Mouse (Mus musculus): Measurements from ENCODE around the gene Krcc1. TPM values are rescaled to one million over a fixed set of nuclear protein-coding genes. Genes with fewer than 3 reads are reported as not detected.
"Not testable (repeated sequence)": the region's sequence is repeated elsewhere in the genome, so short reads cannot be mapped to it uniquely, and the experiment has no call there.

Krcc1 gene
- total RNA-seq, 2 experiments from 2014 or later, result 20.4 to 39.8 TPM

GRCm38 (mm10) chr6:71260051-71260640, 11.3 kb upstream of the Krcc1 start:
- ATAC-seq (replicated peaks; ENCODE audit: low FRiP score, poor library complexity, severe bottlenecking), result no peak

- no peak for ATAC-seq (replicated peaks; ENCODE audit: low FRiP score, poor library complexity, severe bottlenecking)
Observed at GRCm38 (mm10) chr6:71261060-71261459, 10.4 kb upstream of the Krcc1 start.

DNA sequence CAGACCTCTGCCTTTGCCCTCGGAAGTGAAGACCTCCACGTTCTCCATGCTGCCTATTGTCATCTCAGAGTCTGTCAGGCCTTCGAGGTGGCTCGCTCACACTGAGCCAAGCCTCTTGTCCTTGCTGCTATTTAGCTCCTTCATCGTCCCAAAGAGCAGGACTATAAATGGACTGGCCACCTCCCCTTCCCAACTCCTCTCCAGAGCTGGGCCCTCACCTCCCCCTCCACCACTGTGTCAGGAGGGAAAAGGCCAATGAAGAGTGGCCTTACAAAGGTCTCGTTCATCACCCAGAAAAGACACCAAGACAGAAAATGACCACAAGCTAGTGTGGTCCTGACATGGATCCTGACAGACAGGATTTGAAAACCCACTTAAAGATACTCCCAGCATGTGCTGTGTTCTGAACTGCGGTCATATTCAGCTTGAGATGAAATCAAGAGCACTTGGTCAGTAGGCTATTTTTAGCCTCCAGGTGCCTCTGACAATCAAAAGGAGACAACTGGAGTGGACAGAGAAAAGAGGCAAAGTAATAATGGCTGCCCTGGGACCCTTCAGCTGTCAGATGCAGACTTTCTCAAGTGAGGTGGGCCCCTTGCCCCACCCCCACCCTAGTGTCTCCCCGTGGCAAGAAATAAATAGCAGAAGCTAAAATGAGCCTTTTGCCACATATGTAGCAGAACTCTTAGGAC, 9.2 kb upstream of the Krcc1 start:
- ATAC-seq (replicated peaks; ENCODE audit: low FRiP score, poor library complexity, severe bottlenecking), result no peak

DNA sequence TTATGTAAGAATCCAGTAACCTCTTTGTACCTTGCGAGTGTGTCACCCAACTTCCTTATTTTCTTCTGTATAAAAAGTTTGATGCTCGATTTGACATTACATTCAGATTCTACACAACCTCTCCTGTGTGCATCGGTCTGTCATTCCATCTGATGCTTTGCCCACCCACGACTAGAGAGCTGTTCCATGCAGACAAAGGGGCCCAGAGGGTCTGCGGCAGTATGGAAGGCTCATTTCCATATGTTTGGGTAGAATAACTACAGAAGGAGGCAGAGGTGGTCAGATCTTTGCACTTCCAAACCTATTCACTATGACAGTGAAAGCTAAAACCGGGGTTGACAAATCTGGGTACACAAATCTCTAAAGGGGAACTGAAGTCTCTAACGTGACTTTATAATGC, 3.9 kb upstream of the Krcc1 start:
- not testable (repeated sequence) for ATAC-seq (replicated peaks; ENCODE audit: low FRiP score, poor library complexity, severe bottlenecking)

DNA sequence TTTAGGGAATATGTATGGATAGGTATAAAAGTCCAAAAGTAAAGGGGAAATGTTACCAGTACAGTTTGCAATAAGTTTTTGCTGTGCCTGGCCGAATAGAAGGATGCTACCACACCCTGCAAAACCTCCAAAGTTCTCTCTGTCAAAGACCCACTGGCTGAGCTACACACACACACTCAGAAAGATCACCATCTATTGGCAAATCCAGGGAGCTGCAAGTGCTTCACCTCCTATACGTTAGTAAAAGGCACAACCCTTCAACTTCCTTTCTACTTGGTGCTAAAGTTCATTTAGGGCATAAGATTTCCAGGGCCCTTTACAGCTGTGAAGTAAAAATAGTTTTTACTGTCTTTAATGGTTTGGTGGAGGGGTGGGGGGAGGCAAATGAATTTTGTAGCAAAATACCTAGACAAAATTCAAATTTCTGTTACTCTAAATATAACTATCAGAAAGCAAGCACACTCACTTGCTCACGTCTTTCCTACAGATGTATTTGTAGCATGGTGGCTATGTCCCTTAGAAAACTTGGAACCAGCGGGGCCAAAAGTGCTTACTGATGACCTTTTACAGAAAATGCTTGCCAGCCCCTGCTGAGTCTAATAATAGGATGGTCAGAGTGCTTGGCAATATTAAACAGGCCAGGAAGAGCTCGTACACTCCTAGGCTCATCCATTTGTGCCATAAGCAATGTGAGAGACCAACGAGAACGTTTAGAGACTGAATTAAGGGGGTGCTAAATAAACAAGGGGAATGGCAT, 2.4 kb upstream of the Krcc1 start:
- no peak for ATAC-seq (replicated peaks; ENCODE audit: low FRiP score, poor library complexity, severe bottlenecking)

DNA sequence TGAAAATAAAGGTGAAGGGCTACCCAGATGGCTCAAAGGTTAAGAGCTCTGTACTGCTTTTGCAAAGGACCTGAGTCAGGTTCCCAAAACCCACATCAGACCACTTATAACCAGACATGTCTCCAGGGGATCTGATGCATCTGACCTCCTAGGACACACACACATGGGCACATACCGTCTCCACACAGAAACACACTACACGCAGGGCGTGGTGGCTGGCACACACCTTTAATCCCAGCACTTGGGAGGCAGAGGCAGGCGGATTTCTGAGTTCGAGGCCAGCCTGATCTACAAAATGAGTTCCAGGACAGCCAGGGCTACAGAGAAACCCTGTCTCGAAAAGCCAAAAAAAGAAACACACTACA, 1.8 kb upstream of the Krcc1 start:
- not testable (repeated sequence) for ATAC-seq (replicated peaks; ENCODE audit: low FRiP score, poor library complexity, severe bottlenecking)

DNA sequence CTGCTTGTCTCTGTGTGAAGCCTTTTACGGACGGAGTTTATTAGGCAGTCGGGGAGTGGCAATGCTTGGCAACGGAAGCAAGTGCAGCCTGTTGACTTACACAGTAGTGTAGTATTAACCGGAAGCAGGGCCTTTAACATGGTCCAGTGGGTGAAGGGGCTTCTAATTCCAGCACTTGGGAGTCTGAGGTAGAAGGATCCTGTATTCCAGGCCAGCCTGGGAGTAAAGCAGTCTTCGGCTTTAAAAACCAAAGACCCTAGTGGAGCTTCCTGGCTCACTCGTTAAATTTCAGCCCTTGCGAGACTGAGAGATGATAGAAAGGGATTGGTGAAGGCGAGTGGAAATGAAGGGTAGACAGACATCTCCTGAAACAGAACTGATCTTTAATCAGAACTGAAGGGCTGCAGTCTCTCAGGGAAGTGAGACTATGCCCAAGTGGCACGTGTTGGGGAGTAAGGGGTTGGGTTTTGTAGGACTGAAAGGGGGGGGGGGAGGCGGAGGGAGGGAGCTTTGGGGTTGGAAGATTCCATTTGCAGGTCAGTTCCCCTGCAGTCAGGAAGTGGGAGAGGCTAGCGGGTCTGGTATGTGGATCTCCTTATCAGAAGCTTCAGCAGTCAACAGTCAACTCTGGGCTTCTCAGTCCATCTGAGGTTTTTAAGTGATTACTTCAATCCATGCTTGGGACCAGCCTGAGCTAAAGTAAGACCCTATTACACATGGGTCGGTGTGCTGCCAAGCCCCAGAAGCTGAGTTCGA, 998 bp upstream of the Krcc1 start:
- peak; percentile 49 for ATAC-seq (replicated peaks; ENCODE audit: low FRiP score, poor library complexity, severe bottlenecking)

DNA sequence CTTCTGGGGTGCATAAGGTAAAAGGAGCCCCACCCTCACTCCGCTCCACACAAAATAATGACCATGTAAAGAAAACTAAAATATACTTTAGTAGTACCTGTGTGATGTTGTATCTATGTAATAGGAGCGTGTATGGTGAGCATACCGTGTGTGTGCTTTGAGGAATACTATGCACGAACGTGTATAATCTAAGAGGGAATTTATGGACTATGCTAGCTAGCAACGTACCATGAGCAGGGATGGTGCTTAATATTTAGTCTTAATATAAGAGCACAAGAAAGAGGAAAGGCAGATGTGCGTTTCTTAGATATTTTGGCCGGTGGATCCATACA, 454 bp upstream of the Krcc1 start:
- no peak for ATAC-seq (replicated peaks; ENCODE audit: low FRiP score, poor library complexity, severe bottlenecking)

- ATAC-seq (replicated peaks; ENCODE audit: low FRiP score, poor library complexity, severe bottlenecking), result 0 out of 2 replicates have a peak, but pooled peaks have one; percentile 32
Observed at GRCm38 (mm10) chr6:71272316-71272741, 852 bp downstream of the Krcc1 start.

GRCm38 (mm10) chr6:71273715-71274114, 2.2 kb downstream of the Krcc1 start:
- no peak for ATAC-seq (replicated peaks; ENCODE audit: low FRiP score, poor library complexity, severe bottlenecking)

DNA sequence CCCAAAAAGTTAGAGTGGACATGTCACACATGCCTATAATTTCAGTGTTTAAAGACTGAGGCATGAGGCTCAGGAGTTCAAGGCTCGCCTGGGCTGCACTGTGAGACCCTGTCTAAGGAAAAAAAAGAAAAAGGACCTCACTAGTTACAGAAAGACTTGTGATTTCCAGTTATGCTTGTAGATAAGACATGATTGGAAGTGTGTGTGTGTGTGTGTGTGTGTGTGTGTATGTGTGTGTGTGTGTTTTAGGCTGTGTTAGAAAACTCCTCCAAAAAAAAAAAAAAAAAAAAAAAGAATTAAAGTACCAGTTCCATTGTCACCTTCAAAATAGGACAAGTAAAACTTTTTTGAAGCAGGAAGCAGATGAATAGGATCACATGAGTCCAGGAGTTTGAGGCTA, 3.1 kb downstream of the Krcc1 start:
- ATAC-seq (replicated peaks; ENCODE audit: low FRiP score, poor library complexity, severe bottlenecking), result no peak

- no peak for ATAC-seq (replicated peaks; ENCODE audit: low FRiP score, poor library complexity, severe bottlenecking)
Observed at GRCm38 (mm10) chr6:71279418-71279817, 7.9 kb downstream of the Krcc1 start.

GRCm38 (mm10) chr6:71293509-71293908, 22.0 kb downstream of the Krcc1 start:
- no peak for ATAC-seq (replicated peaks; ENCODE audit: low FRiP score, poor library complexity, severe bottlenecking)

- ATAC-seq (replicated peaks; ENCODE audit: low FRiP score, poor library complexity, severe bottlenecking), result no peak
Observed at GRCm38 (mm10) chr6:71295303-71295702, 23.8 kb downstream of the Krcc1 start.

DNA sequence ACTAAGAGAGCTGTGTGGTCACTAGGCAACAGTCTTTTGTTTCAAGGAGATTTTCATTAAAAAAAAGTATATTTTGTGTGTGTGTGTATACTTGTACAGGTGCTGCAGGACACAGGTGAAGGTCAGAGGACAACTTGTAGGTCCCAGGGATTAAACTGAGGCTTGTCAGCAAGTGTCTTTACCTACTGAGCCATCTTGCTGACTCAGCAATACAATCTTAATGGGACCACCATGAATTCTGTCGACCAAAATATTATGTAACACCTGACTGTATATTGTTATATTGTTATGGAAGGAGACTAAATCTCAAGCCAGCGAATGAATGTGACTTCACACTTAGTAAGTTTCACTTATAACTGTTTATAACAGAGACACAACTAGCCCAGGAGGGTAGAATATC, 26.6 kb downstream of the Krcc1 start:
- no peak for ATAC-seq (replicated peaks; ENCODE audit: low FRiP score, poor library complexity, severe bottlenecking)

GRCm38 (mm10) chr6:71298751-71299150, 27.3 kb downstream of the Krcc1 start:
- ATAC-seq (replicated peaks; ENCODE audit: low FRiP score, poor library complexity, severe bottlenecking), result 0 out of 2 replicates have a peak, but pooled peaks have one; percentile 69

- no peak for ATAC-seq (replicated peaks; ENCODE audit: low FRiP score, poor library complexity, severe bottlenecking)
Observed at GRCm38 (mm10) chr6:71302097-71302731, 30.7 kb downstream of the Krcc1 start.

DNA sequence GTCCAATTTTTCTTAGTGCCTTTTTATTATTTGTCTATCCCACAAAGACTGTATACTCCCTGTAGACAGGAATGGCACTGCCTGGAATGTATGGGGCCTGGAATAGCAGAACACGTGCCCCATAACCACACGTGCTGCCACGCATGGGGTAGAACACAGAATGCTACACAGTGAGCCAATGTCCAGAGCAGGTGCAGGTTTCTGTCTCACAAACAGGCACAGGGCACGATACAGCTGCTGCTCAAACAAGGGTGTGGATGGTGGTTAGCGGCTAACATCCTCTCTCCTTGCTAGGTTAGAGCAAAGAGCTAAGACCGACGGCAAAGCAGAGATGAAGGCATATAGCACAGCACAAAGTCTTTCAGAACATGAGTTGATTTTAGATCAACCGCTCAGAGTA, 36.0 kb downstream of the Krcc1 start:
- ATAC-seq (replicated peaks; ENCODE audit: low FRiP score, poor library complexity, severe bottlenecking), result no peak

DNA sequence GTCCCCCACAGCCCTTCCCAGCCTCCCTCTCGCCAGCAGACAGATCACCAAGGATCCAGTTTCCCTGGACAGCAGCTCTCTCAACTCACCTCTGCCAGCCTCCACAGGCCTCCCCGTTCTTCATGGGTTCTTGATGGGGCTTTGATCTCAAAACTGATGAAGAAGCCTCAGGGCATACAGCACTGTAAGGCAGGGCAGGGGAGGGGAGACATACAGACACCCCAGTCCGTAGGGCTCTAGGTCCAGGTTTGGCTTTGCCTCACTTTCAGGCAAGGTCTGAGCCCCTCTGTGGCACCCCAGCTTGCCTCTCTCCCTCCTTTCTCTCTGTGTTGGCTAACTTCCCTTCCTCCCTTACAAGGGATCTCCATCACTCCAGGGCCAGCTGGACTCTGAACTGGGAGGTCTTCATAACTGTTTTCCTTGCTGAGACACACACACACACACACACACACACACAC, 50.4 kb downstream of the Krcc1 start, which contains the start of gene Smyd1:
Gene Smyd1, minus strand, starts transcription at position 408 of the 458 bp plus-strand sequence.
- no peak for ATAC-seq (replicated peaks; ENCODE audit: low FRiP score, poor library complexity, severe bottlenecking)

- ATAC-seq (replicated peaks; ENCODE audit: low FRiP score, poor library complexity, severe bottlenecking), result no peak
Observed at GRCm38 (mm10) chr6:71322491-71322921, 51.0 kb downstream of the Krcc1 start, which contains the start of gene Cd8b1. Gene Cd8b1 (plus strand): TSS chr6:71322788.
